Mouse (Mus musculus): ENCODE results near the gene Eif4b. TPM values are rescaled to one million over a fixed set of nuclear protein-coding genes. Genes with fewer than 3 reads are reported as not detected.

Gene Eif4b
- 68.1 and 68.6 TPM in 2 replicates for polyA plus RNA-seq (2015; fragmentation: Nextera tagmentation; extraction: Ambion mirVana)

GRCm38 (mm10) chr15:102073559-102074069 lies at the start of gene Eif4b:
Gene Eif4b, plus strand, starts transcription at chr15:102073773.

DNA sequence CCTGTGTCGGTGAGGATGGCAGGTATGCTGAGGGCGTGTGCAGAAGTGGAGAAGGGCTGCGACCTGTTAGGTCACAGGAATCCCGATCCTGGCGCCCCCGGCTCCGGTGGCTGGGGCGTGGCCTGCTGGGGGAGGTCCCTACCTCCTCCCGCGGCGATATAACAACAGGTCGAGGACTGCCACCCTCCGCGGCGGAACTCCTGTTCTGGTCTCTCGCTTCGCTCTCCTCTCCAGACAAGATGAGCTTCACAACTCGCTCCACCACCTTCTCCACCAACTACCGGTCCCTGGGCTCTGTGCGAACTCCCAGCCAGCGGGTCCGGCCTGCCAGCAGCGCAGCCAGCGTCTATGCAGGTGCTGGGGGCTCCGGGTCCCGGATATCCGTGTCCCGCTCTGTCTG lies 45.5 kb upstream of the Eif4b start, which contains the start of gene Krt18:
Gene Krt18 (plus strand): TSS at position 141 of the 400 bp plus-strand sequence.

GRCm38 (mm10) chr15:102100161-102100981 lies 26.8 kb downstream of the Eif4b start, which contains the start of gene Tns2:
Gene Tns2, plus strand, starts transcription at chr15:102100413.

GRCm38 (mm10) chr15:102136129-102136758 lies 62.7 kb downstream of the Eif4b start, which contains the start of gene Spryd3:
Gene Spryd3, minus strand, starts transcription at chr15:102136234.

GRCm38 (mm10) chr15:102144274-102144711 lies 70.7 kb downstream of the Eif4b start, which contains the start of gene Igfbp6:
Gene Igfbp6, plus strand, starts transcription at chr15:102144362.

Other genes with a start within 250 kb of the Eif4b start
- gene Krt1, start 223.0 kb upstream of the Eif4b start, polyA plus RNA-seq (2015; fragmentation: Nextera tagmentation; extraction: Ambion mirVana), result 0.80 and 1.2 TPM in 2 replicates
- gene Krt77, start 204.1 kb upstream of the Eif4b start, polyA plus RNA-seq (2015; fragmentation: Nextera tagmentation; extraction: Ambion mirVana), result 0.08 TPM in 1 of 2 replicates, not detected in the other
- gene Krt76, start 180.9 kb upstream of the Eif4b start, polyA plus RNA-seq (2015; fragmentation: Nextera tagmentation; extraction: Ambion mirVana), result not detected in 2 replicates
- gene Krt4, start 149.0 kb upstream of the Eif4b start, polyA plus RNA-seq (2015; fragmentation: Nextera tagmentation; extraction: Ambion mirVana), result 113 and 146 TPM in 2 replicates
- gene Krt79, start 133.4 kb upstream of the Eif4b start, polyA plus RNA-seq (2015; fragmentation: Nextera tagmentation; extraction: Ambion mirVana), result 0.47 and 0.71 TPM in 2 replicates
- gene Krt78, start 119.5 kb upstream of the Eif4b start, polyA plus RNA-seq (2015; fragmentation: Nextera tagmentation; extraction: Ambion mirVana), result 2.1 and 2.2 TPM in 2 replicates
- 1,267 and 1,548 TPM in 2 replicates for gene Krt8, start 69.3 kb upstream of the Eif4b start, polyA plus RNA-seq (2015; fragmentation: Nextera tagmentation; extraction: Ambion mirVana)
- gene Krt18, start 45.6 kb upstream of the Eif4b start, polyA plus RNA-seq (2015; fragmentation: Nextera tagmentation; extraction: Ambion mirVana), result 1,517 and 1,777 TPM in 2 replicates
- gene Tns2, start 26.6 kb downstream of the Eif4b start, polyA plus RNA-seq (2015; fragmentation: Nextera tagmentation; extraction: Ambion mirVana), result 18.6 and 24.0 TPM in 2 replicates
- 26.5 and 29.8 TPM in 2 replicates for gene Spryd3, start 62.5 kb downstream of the Eif4b start, polyA plus RNA-seq (2015; fragmentation: Nextera tagmentation; extraction: Ambion mirVana)
- 78.2 and 93.2 TPM in 2 replicates for gene Igfbp6, start 70.6 kb downstream of the Eif4b start, polyA plus RNA-seq (2015; fragmentation: Nextera tagmentation; extraction: Ambion mirVana)
- gene Soat2, start 76.8 kb downstream of the Eif4b start, polyA plus RNA-seq (2015; fragmentation: Nextera tagmentation; extraction: Ambion mirVana), result 0.16 and 0.88 TPM in 2 replicates
- gene Zfp740, start 129.5 kb downstream of the Eif4b start, polyA plus RNA-seq (2015; fragmentation: Nextera tagmentation; extraction: Ambion mirVana), result 21.3 and 21.8 TPM in 2 replicates
- 54.0 and 55.8 TPM in 2 replicates for gene Csad, start 131.0 kb downstream of the Eif4b start, polyA plus RNA-seq (2015; fragmentation: Nextera tagmentation; extraction: Ambion mirVana)
- gene Itgb7, start 158.2 kb downstream of the Eif4b start, polyA plus RNA-seq (2015; fragmentation: Nextera tagmentation; extraction: Ambion mirVana), result 1.2 and 2.5 TPM in 2 replicates
- 27.1 and 28.4 TPM in 2 replicates for gene Rarg, start 183.7 kb downstream of the Eif4b start, polyA plus RNA-seq (2015; fragmentation: Nextera tagmentation; extraction: Ambion mirVana)
- 0.07 TPM in 1 of 2 replicates, not detected in the other for gene Gm9918, start 196.8 kb downstream of the Eif4b start, polyA plus RNA-seq (2015; fragmentation: Nextera tagmentation; extraction: Ambion mirVana)
- gene Mfsd5, start 205.7 kb downstream of the Eif4b start, polyA plus RNA-seq (2015; fragmentation: Nextera tagmentation; extraction: Ambion mirVana), result 81.9 and 85.2 TPM in 2 replicates
- 4.2 and 5.0 TPM in 2 replicates for gene Espl1, start 222.5 kb downstream of the Eif4b start, polyA plus RNA-seq (2015; fragmentation: Nextera tagmentation; extraction: Ambion mirVana)

Data from urinary bladder, postnatal 0 days (tissue).